Mouse (Mus musculus) embryo, embryonic 10.5 days (tissue): ENCODE data around the gene Psrc1.

Experiments
- DNase-seq: peaks from one replicate; pipeline ENCODE4 v3.0.0-alpha.2; 2015; ENCODE audit warnings: low spot score

Gene Psrc1

DNA sequence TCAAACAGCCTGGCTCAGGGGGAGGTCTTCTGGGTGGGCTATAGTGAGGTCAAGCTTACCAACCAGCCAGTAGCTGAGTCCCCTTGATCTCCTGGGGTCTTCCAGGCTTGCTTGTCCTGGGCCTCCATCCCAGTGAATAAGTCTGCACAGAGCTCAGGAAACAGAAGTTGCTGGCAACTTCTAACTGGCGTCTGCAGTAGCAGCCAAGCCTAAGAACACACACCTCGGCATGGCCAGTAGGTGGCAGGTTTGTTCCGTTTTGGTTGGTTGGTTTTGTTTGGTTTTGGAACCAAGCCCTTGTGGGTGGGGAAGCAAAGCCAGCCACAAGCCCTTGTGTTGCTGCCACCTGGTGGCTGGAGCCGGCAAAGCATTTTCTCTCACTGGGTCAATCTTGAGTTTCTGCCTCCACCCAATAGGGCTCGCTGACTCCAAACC lies 5.5 kb downstream of the Psrc1 start:
- DNase-seq = peak; percentile 99

DNA sequence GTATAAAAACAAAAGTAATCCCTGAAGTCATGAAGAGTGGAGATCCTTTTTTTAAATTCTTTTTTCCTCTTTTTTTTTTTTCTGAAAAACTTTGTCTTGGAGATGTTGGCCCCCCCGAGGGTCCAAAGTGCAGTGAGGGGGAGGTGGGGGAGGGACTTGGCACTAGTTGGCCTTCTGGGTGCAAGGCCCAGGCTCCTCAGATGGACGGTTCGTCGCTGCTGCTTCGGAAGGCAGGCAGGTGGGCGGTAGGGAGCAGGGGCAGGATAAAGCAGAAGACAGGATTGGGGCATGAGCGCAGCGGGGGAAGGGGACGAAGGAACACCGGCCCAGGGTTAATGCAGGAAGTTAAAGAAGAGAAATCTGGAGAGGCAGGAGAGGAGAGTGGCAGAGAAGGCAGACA lies 8.7 kb downstream of the Psrc1 start:
- DNase-seq = peak; percentile 12

DNA sequence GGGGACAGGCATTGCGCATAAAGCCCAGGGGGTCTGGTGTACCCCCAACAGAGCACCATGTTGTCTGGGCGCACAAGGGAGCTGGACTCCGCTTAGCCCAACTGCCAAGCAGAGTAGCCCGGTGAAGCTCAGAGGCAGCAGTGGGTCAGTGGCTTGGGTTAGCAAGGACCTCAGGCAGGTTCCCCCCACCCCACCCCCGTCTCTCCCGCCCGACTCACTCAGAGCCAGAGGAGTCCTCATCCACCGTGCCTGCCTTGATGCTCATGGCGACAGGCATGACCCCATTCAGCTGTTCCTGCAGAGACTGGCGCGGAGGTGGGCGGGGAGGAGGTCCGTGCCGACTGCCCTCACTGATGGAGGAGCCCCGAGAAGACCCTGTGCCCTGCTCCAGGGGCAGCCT lies 9.2 kb downstream of the Psrc1 start:
- no peak for DNase-seq

DNA sequence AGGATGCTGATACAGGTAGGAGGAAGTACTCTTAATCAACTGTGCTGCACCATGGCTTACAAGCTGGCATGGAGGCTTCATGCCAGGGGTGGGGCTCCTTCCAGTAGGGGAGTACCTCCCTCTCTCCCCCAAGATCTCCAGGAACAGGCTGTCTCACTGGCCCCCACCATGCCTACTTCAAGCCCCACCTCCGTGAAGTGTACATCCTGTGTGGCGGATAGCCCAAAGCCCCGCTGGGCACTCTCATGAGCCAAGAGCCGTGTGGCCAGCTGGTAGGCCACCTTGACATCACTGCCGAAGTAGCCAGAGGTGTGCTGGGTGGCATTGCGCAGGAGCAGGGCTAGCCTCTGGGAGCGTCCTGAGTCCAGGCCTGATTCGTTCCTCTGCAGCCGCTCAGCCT lies 14.6 kb downstream of the Psrc1 start:
- DNase-seq = no peak

DNA sequence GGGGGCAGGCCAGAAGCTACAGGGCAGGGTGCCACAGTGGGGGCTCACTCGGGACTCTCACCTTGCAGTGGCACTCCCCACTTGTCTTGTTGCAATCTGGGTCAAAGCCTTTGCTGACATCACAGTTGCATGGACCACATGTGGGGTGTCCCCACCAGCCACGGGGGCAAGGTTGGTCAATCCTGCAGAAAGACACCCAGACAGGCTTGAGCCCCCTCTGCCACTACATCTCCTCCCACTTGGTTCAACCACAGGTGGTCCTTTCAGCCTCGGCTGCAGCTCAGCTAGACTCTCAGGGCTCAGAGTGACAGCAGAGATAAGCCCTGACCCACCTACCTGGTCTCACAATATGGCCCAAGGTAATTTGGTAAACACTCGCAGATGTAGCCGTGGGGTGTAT lies 16.8 kb downstream of the Psrc1 start:
- no peak for DNase-seq

DNA sequence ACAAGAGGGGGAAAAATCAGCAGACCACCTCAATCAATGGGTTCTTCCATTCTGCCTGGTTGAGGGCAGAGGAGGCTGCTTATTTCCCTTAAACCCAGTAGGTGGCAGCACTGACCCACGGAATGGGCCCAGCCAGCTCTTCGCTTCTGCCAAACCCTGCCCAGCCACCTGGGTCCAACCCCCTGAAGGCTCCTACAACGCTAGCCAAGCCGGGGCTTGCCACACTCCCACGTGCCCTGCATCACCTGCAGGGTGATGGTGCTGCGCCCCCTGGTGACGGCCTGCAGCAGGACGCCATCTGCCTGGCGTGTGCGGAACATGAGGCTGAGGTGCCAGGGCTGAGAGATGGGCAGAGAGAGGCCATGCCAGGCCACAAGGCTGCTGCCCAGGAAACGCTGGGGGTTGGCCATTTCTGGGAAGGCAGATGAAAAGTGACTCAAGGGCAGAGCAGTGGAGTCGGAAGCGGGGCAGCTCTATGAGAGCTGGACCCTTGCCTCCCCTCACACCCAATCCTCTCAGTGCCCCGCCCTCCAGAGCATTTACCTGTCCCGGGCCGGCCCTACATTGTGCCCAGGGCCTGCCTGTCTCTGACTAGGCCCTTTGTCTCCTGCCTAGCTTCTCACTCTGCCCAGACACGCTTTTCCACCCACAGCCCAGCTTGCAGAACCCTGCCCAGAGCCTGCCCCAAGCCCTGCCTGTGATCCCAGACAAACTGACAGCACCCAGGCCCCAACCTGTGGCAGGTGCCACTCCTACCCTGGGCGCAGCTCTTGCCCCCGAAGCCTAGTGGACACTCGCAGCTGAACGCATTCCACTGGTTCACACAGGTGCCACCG lies 18.3 kb downstream of the Psrc1 start:
- peak; percentile 90 for DNase-seq

DNA sequence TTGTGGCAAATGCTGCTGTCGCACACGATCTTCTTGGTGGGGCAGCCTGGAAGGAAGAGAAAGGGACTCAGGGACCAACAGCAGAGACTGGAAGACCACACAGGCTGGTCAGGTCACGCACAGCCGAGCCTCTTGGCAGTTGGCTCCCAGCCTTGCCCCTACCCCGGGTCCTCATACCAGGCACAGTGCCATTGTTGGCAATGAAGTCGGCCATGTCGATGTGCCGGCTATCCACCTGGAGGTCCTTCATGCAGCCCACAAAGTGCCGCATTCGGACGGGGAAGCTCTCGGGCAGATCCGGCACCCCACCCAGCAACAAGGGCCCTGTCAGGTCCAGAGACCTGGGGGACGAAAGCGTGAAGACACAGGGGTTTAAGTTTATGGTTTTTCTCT lies 18.9 kb downstream of the Psrc1 start:
- DNase-seq = no peak

DNA sequence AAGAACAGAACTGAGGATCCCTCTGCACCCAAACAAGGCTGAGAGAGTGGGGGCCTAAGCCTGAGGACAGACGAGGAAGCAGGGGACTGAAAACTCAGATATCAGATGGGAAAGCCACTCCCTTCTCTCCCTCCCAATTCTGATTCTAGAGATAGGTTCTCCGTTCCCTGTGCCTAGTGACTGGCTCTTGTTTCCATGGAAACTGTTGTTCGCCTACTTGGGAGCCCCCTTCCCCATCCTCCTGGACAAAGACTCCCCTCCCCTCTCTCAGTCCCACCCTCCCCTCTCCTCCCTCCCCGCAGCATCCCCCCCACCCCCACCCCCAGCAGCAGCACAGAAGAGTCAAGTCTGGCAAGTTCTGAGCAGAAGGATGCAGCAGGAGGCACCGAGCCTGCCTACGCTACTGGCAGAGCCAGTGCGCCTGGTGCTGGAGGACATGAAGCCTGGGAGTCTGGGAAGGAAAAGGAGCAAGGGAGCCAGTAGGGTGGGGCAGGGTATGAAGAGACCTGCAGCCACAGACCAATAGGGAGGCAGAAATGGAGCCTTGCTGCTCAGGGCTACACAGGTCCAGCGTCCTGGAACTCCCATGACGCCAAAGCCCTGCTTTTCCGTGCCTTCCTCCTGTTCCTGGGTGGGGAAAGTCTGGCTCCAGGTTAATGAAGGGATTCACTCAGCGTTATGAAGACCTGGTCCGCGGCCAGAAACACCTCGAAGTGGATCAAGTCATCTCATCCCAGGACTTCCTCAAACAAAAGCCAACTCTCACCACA lies 22.1 kb downstream of the Psrc1 start:
- peak; percentile 72 for DNase-seq

DNA sequence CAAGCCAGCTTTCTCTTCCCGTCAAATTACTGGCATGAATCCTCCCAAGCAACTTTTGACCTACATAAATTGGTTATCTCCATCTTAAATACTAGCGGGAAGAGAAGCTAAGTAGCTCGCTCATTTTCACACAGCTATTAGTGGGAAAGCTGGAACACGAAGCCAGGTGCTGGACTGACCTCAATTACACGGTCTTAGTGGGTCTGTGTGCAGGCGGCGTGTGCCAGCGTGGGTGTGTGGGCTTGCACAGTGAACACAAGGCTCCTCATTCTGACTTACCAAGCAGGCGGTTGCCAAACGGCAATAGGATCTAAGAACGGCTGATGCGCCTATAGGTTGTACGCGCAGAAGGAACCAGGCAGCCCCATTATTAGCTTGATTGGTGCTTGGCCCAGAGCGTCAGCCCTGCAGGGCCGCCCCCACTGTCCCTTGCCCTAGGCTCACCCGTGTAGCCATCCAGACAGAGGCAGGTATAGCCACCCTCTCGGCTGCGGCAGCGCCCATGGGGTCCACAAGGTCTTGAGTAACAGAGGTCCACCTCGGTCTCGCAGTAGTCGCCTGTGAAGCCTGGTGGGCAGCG lies 22.8 kb downstream of the Psrc1 start:
- no peak for DNase-seq

DNA sequence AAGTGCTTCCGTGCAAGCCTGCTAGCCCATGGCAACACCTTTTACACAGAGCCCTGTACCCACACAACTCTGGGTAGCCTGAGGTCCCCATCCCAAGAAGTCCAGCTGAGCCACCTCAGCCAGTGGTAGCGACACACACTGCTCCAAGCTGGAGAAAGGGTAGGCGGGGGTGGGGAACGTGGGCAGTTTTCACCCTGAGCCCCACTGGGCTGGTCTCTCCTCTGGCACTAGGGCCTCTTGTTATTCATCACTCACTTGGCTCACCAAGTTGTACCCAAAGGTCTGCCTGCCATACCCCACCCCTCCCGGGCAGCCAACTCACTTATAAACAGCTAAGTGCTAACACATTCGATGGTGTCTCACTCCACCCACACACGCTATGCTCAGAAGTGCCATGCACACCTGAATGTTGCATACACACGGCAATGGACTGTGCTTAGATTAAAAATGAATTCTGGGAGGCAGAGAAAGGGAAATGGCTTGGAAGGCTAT lies 24.9 kb downstream of the Psrc1 start:
- DNase-seq = no peak

DNA sequence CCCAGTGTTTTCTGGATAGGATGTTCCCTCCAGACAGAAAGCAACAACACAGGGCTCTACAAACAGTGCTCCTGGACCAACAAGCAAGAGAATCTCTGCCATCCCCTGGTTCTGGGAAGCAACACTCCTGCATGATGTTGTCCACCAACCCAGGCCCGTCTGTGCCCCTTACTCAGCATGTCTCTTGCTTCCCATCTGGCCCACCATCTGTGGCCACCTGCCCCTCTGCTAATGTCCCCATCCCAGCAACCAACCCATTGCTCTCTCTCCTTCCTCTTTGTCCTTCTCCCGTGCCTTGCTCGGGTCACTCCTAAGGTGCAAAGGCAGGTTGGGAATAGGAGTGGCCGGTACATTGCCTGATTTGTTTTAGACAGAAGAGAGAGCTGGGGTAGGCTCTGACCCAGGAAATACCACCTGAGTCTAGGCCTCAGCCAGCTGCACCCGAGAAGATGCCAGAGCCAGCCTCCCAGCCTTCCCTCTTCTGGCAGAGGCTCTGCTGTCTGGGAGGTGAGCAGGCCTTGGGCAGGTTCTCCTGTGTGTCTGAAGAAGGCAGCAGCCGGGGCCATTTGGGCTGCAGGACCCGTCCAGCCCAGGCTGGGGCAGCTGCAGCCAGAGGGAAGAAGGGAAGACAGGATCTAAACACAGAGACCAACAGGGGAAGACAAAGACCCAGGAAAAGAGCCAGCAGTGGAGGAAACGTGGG lies 26.2 kb downstream of the Psrc1 start:
- DNase-seq = no peak

DNA sequence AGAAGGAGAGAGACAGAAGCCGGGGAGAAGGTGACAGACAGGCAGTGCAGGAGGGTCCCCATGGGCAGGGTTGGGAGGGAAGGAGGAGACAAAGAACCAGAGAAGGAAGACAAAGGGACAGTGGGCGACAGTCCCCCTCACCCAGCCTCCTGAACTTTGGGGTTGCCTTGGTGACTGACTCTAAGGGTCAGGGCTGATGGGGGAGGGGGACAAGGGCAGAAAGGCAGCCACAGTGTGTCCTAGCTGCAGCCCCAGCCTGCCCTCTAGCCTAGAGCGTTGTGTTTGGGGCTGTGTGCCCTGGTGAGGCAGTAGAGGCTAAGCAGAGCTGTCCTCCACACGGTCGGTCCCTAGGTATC lies 26.7 kb downstream of the Psrc1 start:
- peak; percentile 89 for DNase-seq

DNA sequence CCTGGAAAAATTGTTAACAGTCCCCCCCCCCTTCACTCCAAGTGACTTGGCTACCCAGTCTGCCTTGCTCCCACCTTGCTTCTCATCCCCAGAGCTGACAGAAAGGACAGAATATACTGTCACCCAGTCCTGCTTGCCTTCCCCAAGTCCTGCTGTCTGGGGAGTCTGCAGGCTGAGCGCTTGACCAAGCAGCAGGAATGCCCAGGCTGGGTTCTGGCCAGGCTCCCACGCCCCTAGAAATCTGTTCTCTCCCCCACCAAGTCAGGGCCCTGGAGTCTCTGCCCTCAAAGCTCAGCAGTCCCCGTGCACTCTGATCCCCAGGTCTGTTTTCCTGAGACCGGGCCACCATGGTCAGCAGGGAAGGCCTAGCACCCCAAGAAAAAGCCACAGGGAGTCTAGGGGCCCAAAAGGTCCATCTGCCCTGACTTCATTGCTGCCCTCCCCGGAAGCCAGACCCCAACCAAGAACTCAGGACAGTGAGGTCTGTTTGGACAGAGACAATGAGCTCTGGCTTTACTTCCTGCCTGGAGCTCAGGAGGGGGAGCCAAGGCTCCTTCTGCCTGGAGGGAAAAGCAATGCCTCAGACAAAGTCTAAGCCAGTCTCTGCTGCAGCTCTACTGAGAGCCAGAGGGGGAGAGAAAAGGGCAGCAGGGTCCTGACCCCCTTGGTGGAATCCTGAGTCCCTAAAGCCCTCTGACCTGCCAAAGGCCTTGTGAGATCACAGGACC lies 27.6 kb downstream of the Psrc1 start:
- DNase-seq = peak; percentile 49

DNA sequence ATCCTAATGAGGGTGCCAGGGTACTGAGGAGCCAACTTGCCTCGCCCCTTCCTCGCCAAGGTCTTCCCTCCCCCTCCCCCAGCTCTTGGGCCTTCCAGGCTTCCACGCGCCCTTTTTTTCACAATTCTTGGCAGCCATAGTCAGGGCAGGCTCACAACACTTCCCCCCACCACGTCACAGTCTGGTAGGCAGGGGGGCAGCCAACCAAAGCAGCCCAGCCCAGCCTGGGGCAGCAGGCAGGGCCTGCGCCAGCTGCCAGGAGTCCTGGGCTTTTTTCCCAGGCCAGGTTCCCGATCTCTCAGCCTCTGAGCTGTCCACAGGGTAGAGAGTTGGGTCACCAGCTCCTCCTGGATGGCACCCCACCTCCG lies 28.1 kb downstream of the Psrc1 start:
- DNase-seq = peak; percentile 54

DNA sequence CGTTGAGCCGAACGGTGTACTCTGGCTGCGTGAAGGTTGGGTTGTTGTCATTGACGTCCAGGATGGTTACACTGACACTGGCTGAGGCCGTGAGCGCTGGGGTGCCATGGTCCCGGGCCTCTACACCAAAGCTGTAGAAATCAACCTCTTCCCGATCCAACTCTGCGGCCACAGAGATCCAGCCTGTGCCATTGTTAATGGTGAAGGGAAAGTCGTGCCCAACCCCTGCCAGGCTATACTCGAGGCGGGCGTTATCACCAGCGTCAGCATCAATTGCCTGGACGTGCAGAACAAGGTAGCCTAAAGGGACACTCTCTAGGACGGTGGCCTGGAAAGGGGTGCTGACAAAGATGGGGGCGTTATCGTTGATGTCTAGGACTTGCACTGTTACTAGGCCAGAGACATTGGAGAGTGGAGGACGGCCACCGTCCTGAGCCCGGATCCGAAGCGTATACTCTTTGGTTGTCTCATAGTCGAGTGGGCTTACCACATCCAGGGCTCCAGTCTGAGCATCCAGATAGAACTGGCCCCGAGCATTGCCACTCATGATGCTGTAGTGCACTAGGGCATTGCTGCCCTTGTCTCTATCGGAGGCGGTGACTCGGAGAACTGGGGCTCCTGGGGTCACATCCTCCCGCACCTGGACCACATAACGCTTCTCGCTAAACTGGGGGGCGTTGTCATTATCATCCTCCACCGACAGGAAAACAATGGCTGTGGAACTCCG lies 30.2 kb downstream of the Psrc1 start:
- no peak for DNase-seq

DNA sequence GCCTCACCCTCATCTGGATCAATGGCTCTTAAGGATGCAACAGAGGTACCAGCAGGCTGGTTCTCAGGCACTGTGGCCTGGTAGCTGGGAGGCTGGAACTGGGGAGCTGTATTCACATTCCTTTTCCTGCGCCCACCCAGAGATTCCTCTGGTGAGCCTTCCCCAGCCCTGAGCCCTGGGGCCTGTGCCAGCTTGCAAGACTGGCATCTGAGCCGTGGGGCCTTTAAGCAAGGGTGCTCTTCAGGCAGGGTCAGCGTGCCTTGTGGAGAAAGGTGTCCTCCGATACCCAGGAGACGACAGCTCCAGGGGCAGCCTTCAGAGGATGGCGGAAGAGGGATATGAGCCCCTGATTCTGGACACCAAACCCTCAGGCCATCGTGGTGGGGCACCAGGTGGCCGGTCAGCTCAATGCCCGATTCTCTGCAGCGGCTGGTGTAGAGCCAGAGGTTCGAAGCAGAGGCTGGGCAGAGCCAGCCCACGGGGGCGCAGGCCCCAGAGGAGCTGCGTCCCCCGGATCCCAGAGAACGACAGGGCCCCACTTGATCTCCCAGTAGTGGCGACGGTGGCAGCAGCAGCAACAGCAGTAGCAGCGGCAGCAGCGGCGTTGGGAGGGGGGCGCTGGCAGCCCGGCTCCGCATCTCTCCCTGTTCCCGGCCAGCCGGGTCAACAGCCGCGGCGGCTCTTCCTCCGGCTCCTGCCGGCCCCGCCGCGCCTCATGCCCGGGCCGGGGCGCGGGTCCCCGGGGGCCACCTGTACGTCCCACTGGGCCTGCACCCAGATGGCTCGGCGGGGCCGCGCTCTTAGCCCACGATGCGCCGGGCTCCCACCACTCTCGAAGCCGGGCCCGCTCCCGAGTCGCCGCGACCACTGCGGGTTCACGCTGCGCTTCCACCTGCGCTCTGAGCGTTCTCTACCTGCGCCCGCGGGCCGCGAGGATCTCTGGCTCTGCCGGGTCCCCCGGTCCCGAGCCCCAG lies 31.5 kb downstream of the Psrc1 start, which contains the start of gene Celsr2:
Celsr2 (minus strand) TSS at position 696 of the 974 bp plus-strand sequence.
- peak; percentile 55 for DNase-seq

DNA sequence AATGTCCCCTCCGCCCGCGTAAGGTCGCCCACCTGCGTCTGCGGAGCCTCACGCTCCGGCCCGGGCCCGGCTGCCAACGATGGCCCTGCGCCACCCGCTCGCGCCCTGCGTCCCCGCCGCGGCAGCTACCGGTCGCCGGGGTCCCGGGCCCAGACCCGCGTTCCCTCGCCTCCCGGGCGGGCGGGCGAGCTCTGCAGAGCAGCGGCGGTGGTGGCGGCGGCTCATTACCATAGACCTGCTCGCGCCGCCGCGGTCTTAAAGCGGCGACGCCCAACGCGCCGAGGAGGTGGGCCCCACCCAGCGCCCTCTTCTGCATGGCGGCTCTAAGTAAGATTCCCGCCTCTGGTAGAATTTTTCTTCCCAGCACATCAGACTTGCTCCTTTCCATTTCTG lies 32.2 kb downstream of the Psrc1 start:
- peak; percentile 92 for DNase-seq

DNA sequence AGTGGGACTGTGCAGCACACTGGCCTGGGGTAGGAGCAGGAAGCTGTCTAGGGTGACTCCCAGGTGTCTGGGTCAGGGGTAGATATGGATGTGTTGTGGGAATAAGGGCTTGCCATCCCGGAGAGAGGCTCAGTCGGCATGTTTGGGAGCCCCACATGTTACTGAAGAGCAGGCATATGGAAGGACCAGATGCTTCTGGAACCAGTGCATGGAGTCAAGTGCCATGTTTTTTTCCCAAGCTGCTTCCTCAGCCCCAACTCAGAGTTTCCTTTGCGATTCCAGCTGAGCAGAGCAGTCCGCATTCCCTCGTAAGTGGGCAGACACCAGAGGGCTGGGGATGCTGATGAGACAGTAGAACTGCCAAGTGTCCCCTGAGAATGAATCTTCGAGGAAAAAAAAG lies 39.4 kb downstream of the Psrc1 start:
- no peak for DNase-seq
